Mouse (Mus musculus): ENCODE data around the gene Olfr577.

The Olfr577 gene

GRCm38 (mm10) chr7:102975843-102976242 is at the start of gene Olfr577:
Gene Olfr577 (minus strand): TSS chr7:102975943.
- DNase-seq, result no peak

- no peak for DNase-seq
These were observed 13.5 kb upstream of the Olfr577 start, which contains the start of gene Olfr578 for GRCm38 (mm10) chr7:102989224-102989623. Gene Olfr578 (minus strand): TSS chr7:102989324.

- no peak for DNase-seq
These were observed 1.3 kb downstream of the Olfr577 start for GRCm38 (mm10) chr7:102974399-102974798.

- no peak for DNase-seq
These were observed 13.4 kb downstream of the Olfr577 start, which contains the start of gene Olfr576 for GRCm38 (mm10) chr7:102962360-102962759. Gene Olfr576 (plus strand): TSS chr7:102962660.

GRCm38 (mm10) chr7:102958593-102958992 is 17.1 kb downstream of the Olfr577 start, which contains the start of gene Olfr575:
Gene Olfr575 (minus strand): TSS chr7:102958775.
- no peak for DNase-seq

DNA sequence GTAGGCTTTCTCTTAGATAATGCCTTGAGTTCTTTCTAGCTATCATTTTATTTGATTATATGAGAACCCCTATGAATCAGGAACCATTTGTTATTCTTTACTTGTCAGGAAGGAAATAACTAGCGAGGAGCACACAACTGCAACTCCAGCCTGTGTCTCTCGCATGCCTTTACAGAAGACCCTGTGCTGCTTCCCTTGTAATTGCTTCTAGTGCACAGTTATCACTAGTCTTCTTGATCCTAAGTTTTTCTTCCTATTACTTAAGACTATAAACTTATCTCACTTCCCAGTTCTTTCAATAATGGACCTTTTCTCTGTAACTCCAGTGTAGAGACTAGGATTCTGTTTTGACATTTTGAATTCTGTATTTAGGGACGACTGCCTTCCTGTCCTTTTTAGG is 17.6 kb downstream of the Olfr577 start:
- no peak for DNase-seq

DNA sequence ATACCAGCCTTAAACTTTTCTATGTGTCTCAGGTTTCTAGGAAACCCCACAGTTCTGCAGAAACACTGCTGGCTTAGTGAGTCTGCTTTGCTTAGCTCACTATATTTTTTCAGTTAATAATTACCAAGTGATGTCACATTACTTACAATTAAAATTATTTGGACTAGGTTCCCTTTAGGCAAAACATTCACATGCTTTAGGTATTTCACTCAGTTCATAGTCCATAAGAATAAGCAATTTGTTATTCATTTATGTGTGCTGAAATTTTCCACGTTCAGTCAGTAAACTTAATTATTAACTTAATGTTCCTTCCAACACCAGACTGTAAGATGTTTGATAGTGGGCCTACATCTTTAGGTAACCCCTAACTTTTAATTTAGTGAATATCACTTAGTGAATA is 25.0 kb downstream of the Olfr577 start:
- no peak for DNase-seq

GRCm38 (mm10) chr7:102948167-102948566 is 27.6 kb downstream of the Olfr577 start, which contains the start of gene Olfr574:
Gene Olfr574 (plus strand): TSS chr7:102948467.
- DNase-seq, result no peak

DNA sequence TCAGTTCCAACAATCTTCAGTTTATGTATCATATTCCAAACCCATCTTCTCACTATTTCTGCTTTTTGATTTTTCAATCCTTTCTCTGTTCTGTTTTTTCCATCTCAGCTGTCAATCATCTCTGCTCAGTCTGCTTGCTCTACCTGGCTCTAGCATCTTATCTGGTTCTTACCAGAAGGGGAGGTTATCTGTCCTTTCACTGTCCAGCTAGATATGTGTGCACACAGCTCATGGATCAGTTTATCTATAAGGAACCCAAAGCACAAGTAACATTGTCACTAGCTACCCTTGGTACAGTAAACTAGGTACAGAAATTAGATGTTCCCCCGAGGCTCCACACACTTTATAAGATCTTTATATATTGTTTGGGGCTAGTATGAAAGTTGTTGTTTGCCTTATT is 32.3 kb downstream of the Olfr577 start:
- no peak for DNase-seq

- DNase-seq, result no peak
These were observed 33.3 kb downstream of the Olfr577 start, which contains the start of gene Olfr573-ps1 for GRCm38 (mm10) chr7:102942475-102942874. Gene Olfr573-ps1 (minus strand): TSS chr7:102942575.

- no peak for DNase-seq
These were observed 48.6 kb downstream of the Olfr577 start for GRCm38 (mm10) chr7:102927105-102927504.

- no peak for DNase-seq
These were observed 51.6 kb downstream of the Olfr577 start, which contains the start of gene Olfr572 for GRCm38 (mm10) chr7:102924109-102924508. Gene Olfr572 (plus strand): TSS chr7:102924409.
